Mouse (Mus musculus) thymus, adult 2 months (tissue): ENCODE measurements around the gene Ccn2. TPM values are rescaled to one million over a fixed set of nuclear protein-coding genes. Genes with fewer than 3 reads are reported as not detected.
A peak's percentile ranks its signal among the peaks of the same experiment; 100 is the strongest.

Experiments used
- DNase-seq: peaks from one replicate; pipeline ENCODE4 v3.0.0; 2021
- H3K27ac ChIP-seq: fragments of 200-500 bp; 2 replicates; pipeline ENCODE4 v1.5.1; 2012; ENCODE audit warnings: low read length, control low read depth; ENCODE audit not compliant: control insufficient read depth, insufficient read depth
- H3K27me3 ChIP-seq: fragments of 200-500 bp; 2 replicates; pipeline ENCODE4 v1.6.1; 2012; ENCODE audit warnings: mild to moderate bottlenecking, low read length, moderate library complexity, mixed read lengths; ENCODE audit not compliant: control insufficient read depth, insufficient read depth
- H3K36me3 ChIP-seq: fragments of 200-500 bp; 2 replicates; pipeline ENCODE4 v1.6.1; 2012; ENCODE audit warnings: mild to moderate bottlenecking, low read length, moderate library complexity; ENCODE audit not compliant: control insufficient read depth, insufficient read depth
- H3K4me1 ChIP-seq: fragments of 200-500 bp; replicated peaks from 2 replicates; pipeline ENCODE4 v1.6.1; 2012; ENCODE audit warnings: low read length; ENCODE audit not compliant: control insufficient read depth, insufficient read depth
- H3K4me3 ChIP-seq: fragments of 200-500 bp; 2 replicates; pipeline ENCODE4 v1.5.1; 2012; ENCODE audit warnings: mild to moderate bottlenecking, low read length, control low read depth, moderate library complexity; ENCODE audit not compliant: control insufficient read depth, insufficient read depth
- CTCF ChIP-seq: fragments of 200-500 bp; IDR thresholded peaks from 2 replicates; pipeline ENCODE4 v1.5.1; 2012; ENCODE audit warnings: mild to moderate bottlenecking, control low read depth, low read length, moderate library complexity, borderline replicate concordance; ENCODE audit not compliant: control insufficient read depth, poor library complexity, insufficient read depth; ENCODE audit errors: extremely low read depth
- POLR2A ChIP-seq: fragments of 200-500 bp; IDR thresholded peaks from 2 replicates; pipeline ENCODE4 v1.6.1; 2012; ENCODE audit warnings: mild to moderate bottlenecking, low read length, control low read depth, moderate library complexity; ENCODE audit not compliant: control insufficient read depth, poor library complexity, insufficient read depth; ENCODE audit errors: extremely low read depth
- WGBS: fragments of 180-500 bp; shearing (Covaris S2); methylation state at CpG from one replicate; pipeline ENCODE4 v1.1.7; 2018; 5-methylcytosine and 5-hydroxymethylcytosine counted together
- polyA plus RNA-seq: library from polyadenylated mRNA; depleted of rRNA; stranded (reverse); fragments of >200 nt; gene quantifications from 2 replicates; pipeline ENCODE4 v1.2.3, GENCODE M21; 2012

Ccn2 gene
- polyA plus RNA-seq, 1 experiment = 19.7 TPM

GRCm38 (mm10) chr10:24636986-24637385 lies 41.7 kb downstream of the Ccn2 start:
- no peak overlapping the region for H3K27ac ChIP-seq
- TF ChIP-seq CTCF (no peak), POLR2A (no peak)
- no peak for DNase-seq
- no peaks in the 10 kb centered on the region for H3K36me3 ChIP-seq
- 90% methylated on average over 2 of the region's 2 CpGs for WGBS
- H3K27me3 ChIP-seq = no peaks in the 10 kb centered on the region
- peaks cover 32% of the 10 kb centered on the region for H3K4me1 ChIP-seq
- no peak overlapping the region for H3K4me3 ChIP-seq

DNA sequence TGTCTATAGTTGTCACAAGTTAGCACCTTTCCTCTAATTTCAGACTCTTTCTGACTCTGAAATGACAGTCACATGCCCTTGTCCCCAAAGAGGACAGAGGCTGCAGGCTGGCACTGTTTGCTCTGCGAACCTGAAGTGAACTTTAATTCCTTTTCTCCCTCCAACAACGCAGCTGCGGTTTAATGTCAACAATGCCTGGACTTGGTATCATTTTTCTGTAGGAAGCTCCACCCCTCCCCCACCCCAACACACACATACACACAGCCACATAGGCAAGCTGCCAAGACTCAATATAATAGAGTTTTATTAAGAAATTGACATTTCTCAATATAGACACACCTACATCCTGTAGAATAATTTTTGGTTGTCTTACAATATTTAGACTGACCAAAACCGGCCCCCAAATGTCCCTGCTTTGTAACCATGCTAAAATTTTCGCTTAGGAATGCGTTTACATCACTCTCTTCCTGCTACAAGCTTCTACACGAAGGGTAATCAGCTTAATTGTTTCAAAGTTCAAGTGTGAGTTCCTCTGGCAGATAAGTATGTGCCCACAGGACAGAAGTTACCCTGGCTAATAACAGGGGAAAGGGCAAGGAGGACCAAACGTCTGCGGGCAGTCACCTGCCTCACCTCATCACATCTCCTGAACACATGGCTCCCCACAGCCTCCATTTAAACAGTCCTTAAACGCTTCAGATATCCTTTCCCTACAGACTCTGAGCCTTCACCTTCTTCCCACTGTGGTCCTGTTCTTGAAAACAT lies 43.2 kb downstream of the Ccn2 start:
- peaks cover 32% of the 10 kb centered on the region for H3K4me1 ChIP-seq
- no peaks in the 10 kb centered on the region for H3K36me3 ChIP-seq
- H3K4me3 ChIP-seq = no peak overlapping the region
- TF ChIP-seq CTCF = no peak
- WGBS = 56% methylated on average over 10 of the region's 10 CpGs
- H3K27ac ChIP-seq = 0 out of 2 replicates have a peak overlapping the region, but pooled peaks have one; percentile 18
- no peaks in the 10 kb centered on the region for H3K27me3 ChIP-seq
- no peak for DNase-seq

- DNase-seq = peak; percentile 31
- TF ChIP-seq POLR2A (no peak), CTCF (no peak)
- WGBS = 69% methylated on average over 7 of the region's 7 CpGs
- H3K4me1 ChIP-seq = peaks cover 28% of the 10 kb centered on the region
- peak overlapping the region; percentile 76 for H3K27ac ChIP-seq
- no peaks in the 10 kb centered on the region for H3K36me3 ChIP-seq
- H3K4me3 ChIP-seq = no peak overlapping the region
- no peaks in the 10 kb centered on the region for H3K27me3 ChIP-seq
Measured at GRCm38 (mm10) chr10:24639596-24639995, 44.4 kb downstream of the Ccn2 start.

DNA sequence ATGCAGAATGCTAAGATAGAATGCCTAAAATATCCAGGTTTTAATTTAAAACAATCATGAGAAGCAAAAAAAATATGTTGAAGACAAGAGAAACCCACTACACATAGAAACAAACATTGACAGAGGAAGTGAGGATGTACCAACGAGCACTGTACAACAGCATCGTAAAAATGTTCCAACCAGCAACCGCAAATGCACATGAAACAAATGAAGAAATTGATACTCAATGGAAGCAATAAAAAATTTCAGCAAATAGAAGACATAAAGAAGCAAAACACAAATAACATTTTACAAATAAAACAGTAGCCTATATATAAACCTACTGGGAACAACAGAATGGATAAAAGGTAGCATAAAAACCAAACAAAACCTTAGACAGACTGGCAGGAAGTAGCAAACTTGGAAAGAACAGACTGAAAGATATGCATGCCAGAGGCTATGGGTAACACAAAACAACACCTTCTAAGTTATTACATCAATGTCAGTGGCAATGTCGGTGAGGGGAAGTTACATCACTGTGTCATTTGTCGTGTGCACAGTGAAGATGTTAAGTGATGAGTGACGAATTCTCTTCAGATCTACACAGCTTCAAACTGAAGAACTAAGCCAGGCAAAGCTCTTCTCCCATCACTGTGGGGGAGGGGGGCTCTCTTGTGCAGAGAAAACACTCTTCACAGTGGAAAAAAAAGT lies 45.1 kb downstream of the Ccn2 start:
- no peak for DNase-seq
- 40% methylated on average over 6 of the region's 6 CpGs for WGBS
- peaks cover 23% of the 10 kb centered on the region for H3K4me1 ChIP-seq

DNA sequence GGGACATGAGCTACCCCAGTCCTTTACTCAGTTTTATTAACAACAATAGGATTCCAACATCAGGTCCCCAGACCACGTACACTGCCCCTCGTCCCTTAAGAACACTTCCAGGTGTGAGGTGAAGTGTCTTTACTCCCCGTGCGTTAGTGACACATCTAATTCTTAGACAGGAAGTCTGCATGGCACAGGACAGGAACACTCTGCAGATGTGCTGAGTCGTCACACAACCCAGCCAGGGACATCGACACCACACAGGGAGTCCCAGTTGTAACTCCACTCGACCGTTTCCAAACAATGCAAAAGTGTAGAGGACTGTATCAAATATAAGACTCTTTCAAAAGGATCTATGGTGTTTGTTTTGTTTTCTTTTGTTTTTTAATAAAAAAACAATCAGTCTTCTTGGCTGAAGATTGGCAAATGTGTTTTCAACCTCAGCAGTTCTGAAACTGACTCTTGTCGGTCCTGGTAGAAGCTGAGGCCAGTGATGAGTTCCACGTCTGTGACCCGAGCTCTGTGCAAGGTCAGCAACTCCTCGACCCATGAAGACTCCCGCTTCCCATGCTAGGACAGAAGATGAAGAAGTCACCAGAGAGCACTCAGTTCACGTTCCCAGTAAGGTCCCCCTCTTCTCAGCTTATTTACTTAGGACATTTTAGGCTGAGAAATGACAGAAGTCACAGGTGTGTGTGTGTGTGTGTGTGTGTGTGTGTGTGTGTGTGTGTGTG lies 46.3 kb downstream of the Ccn2 start:
- TF ChIP-seq CTCF (no peak), POLR2A (no peak)
- Histone ChIP-seq H3K36me3 (no peaks in the 10 kb centered on the region), H3K4me1 (peaks cover 14% of the 10 kb centered on the region), H3K4me3 (no peak overlapping the region), H3K27me3 (no peaks in the 10 kb centered on the region), H3K27ac (no peak overlapping the region)
- WGBS = 27% methylated on average over 14 of the region's 14 CpGs
- peak; percentile 40 for DNase-seq

More for the DNA sequence above, 45.1 kb downstream of the Ccn2 start:
- Histone ChIP-seq H3K36me3 (no peaks in the 10 kb centered on the region), H3K27ac (peak overlapping the region; percentile 76; the same call in 1 of the 2 replicates), H3K4me3 (no peak overlapping the region), H3K27me3 (no peaks in the 10 kb centered on the region)
- no peak for TF ChIP-seq CTCF
- no peak for TF ChIP-seq POLR2A

GRCm38 (mm10) chr10:24642796-24643580 lies 47.7 kb downstream of the Ccn2 start:
- no peak for DNase-seq
- Histone ChIP-seq H3K4me3 (no peak overlapping the region), H3K4me1 (peaks cover 14% of the 10 kb centered on the region), H3K27ac (no peak overlapping the region), H3K27me3 (no peaks in the 10 kb centered on the region), H3K36me3 (no peaks in the 10 kb centered on the region)
- 37% methylated on average over 11 of the region's 11 CpGs for WGBS
- TF ChIP-seq POLR2A (no peak), CTCF (no peak)
